Mouse (Mus musculus) MEL (cell line): ENCODE data around the gene Scyl2. TPM values are rescaled to one million over a fixed set of nuclear protein-coding genes. Genes with fewer than 3 reads are reported as not detected.

Experiments
- DNase-seq: peaks from one replicate; pipeline ENCODE4 v3.0.0; 2011; ENCODE audit warnings: low read depth, low spot score
- H3K27ac ChIP-seq: 2 replicates; pipeline ENCODE4 v1.5.1; 2012; ENCODE audit warnings: low read depth, mild to moderate bottlenecking, control low read depth, low read length, moderate library complexity; ENCODE audit not compliant: control insufficient read depth
- H3K27me3 ChIP-seq, 2 experiments: fragments of 150-350 bp in 1 of 2; sonication (generic) in 1 of 2; 2 replicates each; pipeline ENCODE4 v1.6.1; 2012; ENCODE audit warnings: low read length in 2 of 2, mild to moderate bottlenecking in 2 of 2, improper control_type of control experiment in 1 of 2, moderate library complexity in 1 of 2; ENCODE audit not compliant: insufficient read depth in 2 of 2, control insufficient read depth in 1 of 2
- H3K36me3 ChIP-seq, 2 experiments: 2 replicates each; pipeline ENCODE4 v1.6.1; 2012 to 2014; ENCODE audit warnings: low read length in 2 of 2, improper control_type of control experiment in 1 of 2, inconsistent platforms in 1 of 2, mild to moderate bottlenecking in 1 of 2; ENCODE audit not compliant: insufficient read depth in 2 of 2, control insufficient read depth in 1 of 2
- H3K4me1 ChIP-seq, 2 experiments: fragments of 150-350 bp in 1 of 2; sonication (generic) in 1 of 2; 2 replicates each; pipeline ENCODE4 v1.6.1; 2012; ENCODE audit warnings: low read length in 2 of 2, improper control_type of control experiment in 1 of 2, mild to moderate bottlenecking in 1 of 2; ENCODE audit not compliant: insufficient read depth in 2 of 2, control insufficient read depth in 1 of 2
- H3K4me3 ChIP-seq, 2 experiments: fragments of 150-350 bp in 1 of 2; sonication (generic) in 1 of 2; 2 replicates each; pipeline ENCODE4 v1.5.1; 2012; ENCODE audit warnings: low read depth in 2 of 2, low read length in 2 of 2, mild to moderate bottlenecking in 2 of 2, moderate library complexity in 2 of 2, control low read depth in 1 of 2, improper control_type of control experiment in 1 of 2; ENCODE audit not compliant: control insufficient read depth in 1 of 2, insufficient read depth in 1 of 2
- H3K79me2 ChIP-seq: 2 replicates; pipeline ENCODE4 v1.6.1; 2012; ENCODE audit warnings: mild to moderate bottlenecking, low read length, moderate library complexity; ENCODE audit not compliant: control insufficient read depth, poor library complexity, insufficient read depth
- H3K9ac ChIP-seq: 2 replicates; pipeline ENCODE4 v1.6.1; 2012; ENCODE audit warnings: low read depth, mild to moderate bottlenecking, control low read depth, low read length, moderate library complexity; ENCODE audit not compliant: control insufficient read depth, poor library complexity, severe bottlenecking
- H3K9me3 ChIP-seq: fragments of 150-350 bp; sonication (generic); replicated peaks from 2 replicates; pipeline ENCODE4 v1.6.1; 2012; ENCODE audit warnings: mild to moderate bottlenecking, low read length, improper control_type of control experiment, moderate library complexity; ENCODE audit not compliant: insufficient read depth
- BHLHE40 ChIP-seq: IDR thresholded peaks from 2 replicates; pipeline ENCODE4 v1.6.1; 2012; ENCODE audit warnings: low read depth, mild to moderate bottlenecking, inconsistent platforms, low read length, improper control_type of control experiment, borderline replicate concordance
- CHD1 ChIP-seq: IDR thresholded peaks from 2 replicates; pipeline ENCODE4 v1.6.1; 2012; ENCODE audit warnings: low read depth, mild to moderate bottlenecking, inconsistent platforms, low read length, improper control_type of control experiment
- CHD2 ChIP-seq: IDR thresholded peaks from 2 replicates; pipeline ENCODE4 v1.6.1; 2011; ENCODE audit warnings: low read length, improper control_type of control experiment
- E2F4 ChIP-seq: IDR thresholded peaks from 2 replicates; pipeline ENCODE4 v1.6.1; 2011; ENCODE audit warnings: low read depth, low read length, improper control_type of control experiment, borderline replicate concordance
- EP300 ChIP-seq, 2 experiments: IDR thresholded peaks; 2 replicates each; pipeline ENCODE4 v1.6.1; 2011; ENCODE audit warnings: improper control_type of control experiment in 2 of 2, low read length in 2 of 2, low read depth in 1 of 2, mild to moderate bottlenecking in 1 of 2
- ETS1 ChIP-seq: IDR thresholded peaks from 2 replicates; pipeline ENCODE4 v1.6.1; 2012; ENCODE audit warnings: low read depth, mild to moderate bottlenecking, inconsistent platforms, low read length, improper control_type of control experiment, moderate library complexity
- GABPA ChIP-seq: IDR thresholded peaks from 2 replicates; pipeline ENCODE4 v1.6.1; 2012; ENCODE audit warnings: low read depth, mild to moderate bottlenecking, inconsistent platforms, low read length, improper control_type of control experiment, moderate library complexity
- GATA1 ChIP-seq: IDR thresholded peaks from 2 replicates; pipeline ENCODE4 v1.6.1; 2011; ENCODE audit warnings: low read depth, low read length, improper control_type of control experiment
- MAFK ChIP-seq: IDR thresholded peaks from 2 replicates; pipeline ENCODE4 v1.6.1; 2011; ENCODE audit warnings: low read depth, mild to moderate bottlenecking, low read length, improper control_type of control experiment, borderline replicate concordance
- MAZ ChIP-seq: IDR thresholded peaks from 2 replicates; pipeline ENCODE4 v1.6.1; 2012; ENCODE audit warnings: low read depth, mild to moderate bottlenecking, inconsistent platforms, low read length, improper control_type of control experiment
- MEF2A ChIP-seq: IDR thresholded peaks from 2 replicates; pipeline ENCODE4 v1.6.1; 2014; ENCODE audit warnings: low read depth, mild to moderate bottlenecking, inconsistent platforms, low read length, improper control_type of control experiment; ENCODE audit not compliant: poor library complexity, insufficient replicate concordance, severe bottlenecking; ENCODE audit errors: extremely low read depth
- MXI1 ChIP-seq: IDR thresholded peaks from 2 replicates; pipeline ENCODE4 v1.6.1; 2011; ENCODE audit warnings: mild to moderate bottlenecking, low read depth, low read length, improper control_type of control experiment
- MYB ChIP-seq: IDR thresholded peaks from 2 replicates; pipeline ENCODE4 v1.6.1; 2011; ENCODE audit warnings: mild to moderate bottlenecking, low read depth, low read length, improper control_type of control experiment
- MYC ChIP-seq: IDR thresholded peaks from 2 replicates; pipeline ENCODE4 v1.6.1; 2011; ENCODE audit warnings: low read depth, mild to moderate bottlenecking, low read length, improper control_type of control experiment, moderate library complexity
- NELFE ChIP-seq: IDR thresholded peaks from 2 replicates; pipeline ENCODE4 v1.6.1; 2011; ENCODE audit warnings: low read depth, low read length, improper control_type of control experiment
- SIN3A ChIP-seq: IDR thresholded peaks from 2 replicates; pipeline ENCODE4 v1.6.1; 2012; ENCODE audit warnings: low read length, improper control_type of control experiment, inconsistent platforms
- SMC3 ChIP-seq: IDR thresholded peaks from 2 replicates; pipeline ENCODE4 v1.6.1; 2011; ENCODE audit warnings: low read depth, low read length, improper control_type of control experiment
- TBP ChIP-seq: IDR thresholded peaks from 2 replicates; pipeline ENCODE4 v1.8.0; 2011; ENCODE audit warnings: low read depth, low read length, improper control_type of control experiment
- TCF12 ChIP-seq: IDR thresholded peaks from 2 replicates; pipeline ENCODE4 v1.6.1; 2014; ENCODE audit warnings: low read depth, mild to moderate bottlenecking, inconsistent platforms, low read length, improper control_type of control experiment, moderate library complexity
- USF1 ChIP-seq: IDR thresholded peaks from 2 replicates; pipeline ENCODE4 v1.6.1; 2014; ENCODE audit warnings: low read depth, mild to moderate bottlenecking, inconsistent platforms, low read length, improper control_type of control experiment, moderate library complexity
- ZKSCAN1 ChIP-seq: IDR thresholded peaks from 2 replicates; pipeline ENCODE4 v1.6.1; 2012; ENCODE audit warnings: low read depth, mild to moderate bottlenecking, inconsistent platforms, low read length, improper control_type of control experiment, moderate library complexity
- ZMIZ1 ChIP-seq: IDR thresholded peaks from 2 replicates; pipeline ENCODE4 v1.6.1; 2012; ENCODE audit warnings: low read depth, mild to moderate bottlenecking, inconsistent platforms, low read length, improper control_type of control experiment, moderate library complexity
- polyA plus RNA-seq, 2 experiments: library from polyadenylated mRNA; stranded (reverse) in 1 of 2; unstranded in 1 of 2; fragments of >175 nt in 1 of 2; fragments of >200 nt in 1 of 2; gene quantifications; 2 replicates each; pipeline versions ENCODE4 v1.2.1 to v1.2.4; 2012; ENCODE audit warnings: low replicate concordance in 2 of 2, low read depth in 1 of 2; ENCODE audit not compliant: insufficient read length in 2 of 2, insufficient read depth in 1 of 2, missing spikeins in 1 of 2
- total RNA-seq: library from RNA; depleted of rRNA; stranded (reverse); fragments of 300-350 nt; gene quantifications from 2 replicates; pipeline ENCODE4 v1.2.3, GENCODE M21; 2012

Scyl2 gene
- total and polyA plus RNA-seq, 3 experiments: 19.8 to 27.9 TPM; not detected in 1

DNA sequence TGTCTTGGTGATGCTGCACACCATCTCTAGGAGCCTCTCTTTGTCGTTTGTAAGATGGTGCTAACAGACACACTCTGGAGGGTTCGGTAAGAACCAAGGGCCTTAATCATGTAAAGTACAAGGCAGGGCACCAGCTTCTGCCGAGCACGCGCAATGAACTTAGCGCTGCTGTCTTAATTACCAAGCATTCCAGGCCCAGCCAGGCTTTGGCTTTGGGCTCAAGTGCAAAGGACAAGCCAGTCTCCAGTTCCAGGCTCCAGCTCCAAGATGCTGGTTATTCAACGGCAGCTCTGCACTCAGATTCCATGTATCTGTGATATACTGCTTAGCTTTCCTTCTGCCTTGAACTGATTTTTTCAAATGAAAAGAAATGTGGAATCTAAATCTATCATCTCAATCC is 18.5 kb downstream of the Scyl2 start:
- TF ChIP-seq GABPA: no peak
- no peak for TF ChIP-seq BHLHE40
- no peak for TF ChIP-seq CHD1
- TF ChIP-seq NELFE: no peak
- no peak for TF ChIP-seq ZKSCAN1
- TF ChIP-seq USF1: no peak
- no peak for TF ChIP-seq MXI1
- TF ChIP-seq MAZ: no peak
- no peak for TF ChIP-seq ETS1
- no peak for TF ChIP-seq SMC3
- no peak for TF ChIP-seq MYB
- no peak for TF ChIP-seq SIN3A
- TF ChIP-seq TBP: no peak
- no peak for TF ChIP-seq GATA1
- no peak for TF ChIP-seq CHD2
- TF ChIP-seq EP300 (IDR thresholded peaks at IDR 0.05; ENCODE audit: low read depth in 1 of 2, low read length in 2 of 2): no peak
- no peak for TF ChIP-seq MEF2A
- TF ChIP-seq TCF12: no peak
- no peak for TF ChIP-seq MAFK
- TF ChIP-seq E2F4: no peak
- no peaks in the 10 kb centered on the region for H3K4me1 ChIP-seq
- no peak overlapping the region for H3K9ac ChIP-seq
- DNase-seq: no peak
- H3K36me3 ChIP-seq: peaks cover 0 to 8% of the 10 kb centered on the region in 2 experiments; a peak in 2 of 4 replicates
- no peaks in the 10 kb centered on the region for H3K27me3 ChIP-seq
- no peak overlapping the region for H3K27ac ChIP-seq
- H3K79me2 ChIP-seq: no peaks in the 10 kb centered on the region
- no peaks in the 10 kb centered on the region for H3K9me3 ChIP-seq
- H3K4me3 ChIP-seq: no peak overlapping the region

DNA sequence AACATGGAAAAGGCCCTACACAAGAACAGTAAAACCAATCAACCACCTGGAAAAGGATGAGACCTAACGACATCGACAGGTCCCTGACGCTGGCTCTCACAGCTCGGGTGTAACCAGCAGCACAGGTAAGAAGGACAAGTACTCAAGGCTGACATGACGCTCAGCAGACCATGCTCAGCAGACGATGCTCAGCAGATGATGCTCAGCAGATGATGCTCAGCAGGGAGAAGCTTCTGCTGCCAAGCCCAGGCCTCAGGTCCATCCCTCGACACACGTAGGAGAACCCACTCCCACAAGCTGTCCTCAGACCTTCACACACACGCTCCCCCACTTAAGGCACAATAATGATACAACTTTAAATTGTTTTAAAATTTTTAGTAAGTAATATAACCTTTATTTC is 20.4 kb downstream of the Scyl2 start:
- Histone ChIP-seq H3K4me3 (no peak overlapping the region), H3K36me3 (peaks cover 0 to 8% of the 10 kb centered on the region in 2 experiments; a peak in 2 of 4 replicates), H3K79me2 (no peaks in the 10 kb centered on the region), H3K9ac (no peak overlapping the region), H3K27me3 (no peaks in the 10 kb centered on the region), H3K9me3 (no peaks in the 10 kb centered on the region), H3K27ac (no peak overlapping the region), H3K4me1 (no peaks in the 10 kb centered on the region)
- DNase-seq: no peak
- TF ChIP-seq ZMIZ1 (no peak), MYC (no peak), ETS1 (no peak), E2F4 (no peak), GABPA (no peak)
- TF ChIP-seq, all 39 proteins: peak for 0
